Mouse (Mus musculus): ENCODE measurements around the gene Cpn1. TPM values are rescaled to one million over a fixed set of nuclear protein-coding genes. Genes with fewer than 3 reads are reported as not detected.

Gene Cpn1
- total and polyA plus RNA-seq, 2 experiments from 2014 or later = 0.57 to 0.74 TPM

- Histone ChIP-seq H3K9me3 (ENCODE audit: low read length) (no peaks in the 10 kb centered on the region), H3K4me2 (ENCODE audit: low read depth) (no peak overlapping the region), H3K27ac (ENCODE audit: low read depth, low read length) (no peak overlapping the region), H3K4me3 (ENCODE audit: low read depth, low read length) (no peak overlapping the region), H3K4me1 (ENCODE audit: insufficient read depth) (no peaks in the 10 kb centered on the region), H3K9ac (no peak overlapping the region), H3K27me3 (ENCODE audit: insufficient read depth, low read length) (no peaks in the 10 kb centered on the region), H3K36me3 (ENCODE audit: insufficient read depth) (no peaks in the 10 kb centered on the region)
- TF ChIP-seq CTCF (IDR thresholded peaks at IDR 0.05; ENCODE audit: low read depth) = no peak
- WGBS = 19% methylated on average over 11 of the region's 11 CpGs
- ATAC-seq = no peak
- DNase-seq = no peak
These were observed 56.5 kb downstream of the Cpn1 start for GRCm38 (mm10) chr19:43929869-43930268.

DNA sequence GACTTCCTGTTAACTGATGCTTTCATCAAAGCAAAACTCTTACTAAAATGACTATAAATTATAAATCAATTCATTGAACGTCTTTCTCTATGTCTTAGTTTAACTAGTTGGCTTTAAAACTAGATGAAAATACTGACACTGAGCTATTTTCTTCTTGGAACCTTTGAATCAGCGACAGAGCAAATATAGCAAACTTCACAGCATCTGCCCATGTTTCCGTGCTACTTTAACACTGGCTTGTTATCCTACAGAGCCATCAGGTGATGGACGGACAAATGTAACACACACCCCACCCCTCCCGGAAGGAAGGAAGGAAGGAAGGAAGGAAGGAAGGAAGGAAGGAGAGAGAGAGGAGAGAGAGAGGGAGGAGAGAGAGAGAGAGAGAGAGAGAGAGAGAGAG lies 58.4 kb downstream of the Cpn1 start:
- Histone ChIP-seq H3K9me3 (ENCODE audit: low read length) (no peaks in the 10 kb centered on the region), H3K27ac (ENCODE audit: low read depth, low read length) (no peak overlapping the region), H3K27me3 (ENCODE audit: insufficient read depth, low read length) (no peaks in the 10 kb centered on the region), H3K4me1 (ENCODE audit: insufficient read depth) (no peaks in the 10 kb centered on the region), H3K9ac (no peak overlapping the region), H3K4me3 (ENCODE audit: low read depth, low read length) (no peak overlapping the region), H3K36me3 (ENCODE audit: insufficient read depth) (no peaks in the 10 kb centered on the region), H3K4me2 (ENCODE audit: low read depth) (no peak overlapping the region)
- 82% methylated on average over 5 of the region's 5 CpGs for WGBS
- DNase-seq (no peak), ATAC-seq (no peak)
- no peak for TF ChIP-seq CTCF (IDR thresholded peaks at IDR 0.05; ENCODE audit: low read depth)

- H3K27ac ChIP-seq (ENCODE audit: low read depth, low read length) = no peak overlapping the region
- no peak overlapping the region for H3K9ac ChIP-seq
- H3K4me1 ChIP-seq (ENCODE audit: insufficient read depth) = no peaks in the 10 kb centered on the region
- H3K36me3 ChIP-seq (ENCODE audit: insufficient read depth) = no peaks in the 10 kb centered on the region
- H3K27me3 ChIP-seq (ENCODE audit: insufficient read depth, low read length) = no peaks in the 10 kb centered on the region
- peak; percentile 61 for DNase-seq
- ATAC-seq = peak; percentile 73
- no peak overlapping the region for H3K4me3 ChIP-seq (ENCODE audit: low read depth, low read length)
- H3K4me2 ChIP-seq (ENCODE audit: low read depth) = no peak overlapping the region
- no peak for TF ChIP-seq CTCF (IDR thresholded peaks at IDR 0.05; ENCODE audit: low read depth)
- no peaks in the 10 kb centered on the region for H3K9me3 ChIP-seq (ENCODE audit: low read length)
- WGBS = 56% methylated on average over 10 of the region's 10 CpGs
These were observed 59.3 kb downstream of the Cpn1 start for GRCm38 (mm10) chr19:43927057-43927456.

GRCm38 (mm10) chr19:43926141-43926987 lies 60.0 kb downstream of the Cpn1 start:
- no peaks in the 10 kb centered on the region for H3K36me3 ChIP-seq (ENCODE audit: insufficient read depth)
- no peak overlapping the region for H3K4me3 ChIP-seq (ENCODE audit: low read depth, low read length)
- no peaks in the 10 kb centered on the region for H3K4me1 ChIP-seq (ENCODE audit: insufficient read depth)
- no peaks in the 10 kb centered on the region for H3K9me3 ChIP-seq (ENCODE audit: low read length)
- WGBS = 67% methylated on average over 10 of the region's 10 CpGs
- ATAC-seq (no peak), DNase-seq (no peak)
- no peak overlapping the region for H3K9ac ChIP-seq
- H3K27ac ChIP-seq (ENCODE audit: low read depth, low read length) = no peak overlapping the region
- H3K27me3 ChIP-seq (ENCODE audit: insufficient read depth, low read length) = no peaks in the 10 kb centered on the region
- TF ChIP-seq CTCF (IDR thresholded peaks at IDR 0.05; ENCODE audit: low read depth) = no peak
- H3K4me2 ChIP-seq (ENCODE audit: low read depth) = no peak overlapping the region

GRCm38 (mm10) chr19:43924361-43924760 lies 62.0 kb downstream of the Cpn1 start:
- TF ChIP-seq CTCF (IDR thresholded peaks at IDR 0.05; ENCODE audit: low read depth) = no peak
- H3K4me1 ChIP-seq (ENCODE audit: insufficient read depth) = no peaks in the 10 kb centered on the region
- no peaks in the 10 kb centered on the region for H3K36me3 ChIP-seq (ENCODE audit: insufficient read depth)
- WGBS = 71% methylated on average over 8 of the region's 8 CpGs
- no peak for ATAC-seq
- DNase-seq = no peak
- no peak overlapping the region for H3K4me3 ChIP-seq (ENCODE audit: low read depth, low read length)
- no peak overlapping the region for H3K4me2 ChIP-seq (ENCODE audit: low read depth)
- H3K9me3 ChIP-seq (ENCODE audit: low read length) = no peaks in the 10 kb centered on the region
- no peak overlapping the region for H3K9ac ChIP-seq
- H3K27me3 ChIP-seq (ENCODE audit: insufficient read depth, low read length) = no peaks in the 10 kb centered on the region
- no peak overlapping the region for H3K27ac ChIP-seq (ENCODE audit: low read depth, low read length)

- no peaks in the 10 kb centered on the region for H3K9me3 ChIP-seq (ENCODE audit: low read length)
- H3K4me2 ChIP-seq (ENCODE audit: low read depth) = no peak overlapping the region
- no peak overlapping the region for H3K9ac ChIP-seq
- ATAC-seq (no peak), DNase-seq (no peak)
- no peak overlapping the region for H3K27ac ChIP-seq (ENCODE audit: low read depth, low read length)
- no peak overlapping the region for H3K4me3 ChIP-seq (ENCODE audit: low read depth, low read length)
- no peaks in the 10 kb centered on the region for H3K4me1 ChIP-seq (ENCODE audit: insufficient read depth)
- no peaks in the 10 kb centered on the region for H3K27me3 ChIP-seq (ENCODE audit: insufficient read depth, low read length)
- TF ChIP-seq CTCF (IDR thresholded peaks at IDR 0.05; ENCODE audit: low read depth) = 0 out of 2 replicates have a peak, but pooled peaks have one; percentile 9
- 95% methylated on average over 7 of the region's 7 CpGs for whole genome bisulfite sequencing
- H3K36me3 ChIP-seq (ENCODE audit: insufficient read depth) = no peaks in the 10 kb centered on the region
These were observed 63.4 kb downstream of the Cpn1 start for GRCm38 (mm10) chr19:43922963-43923362.

DNA sequence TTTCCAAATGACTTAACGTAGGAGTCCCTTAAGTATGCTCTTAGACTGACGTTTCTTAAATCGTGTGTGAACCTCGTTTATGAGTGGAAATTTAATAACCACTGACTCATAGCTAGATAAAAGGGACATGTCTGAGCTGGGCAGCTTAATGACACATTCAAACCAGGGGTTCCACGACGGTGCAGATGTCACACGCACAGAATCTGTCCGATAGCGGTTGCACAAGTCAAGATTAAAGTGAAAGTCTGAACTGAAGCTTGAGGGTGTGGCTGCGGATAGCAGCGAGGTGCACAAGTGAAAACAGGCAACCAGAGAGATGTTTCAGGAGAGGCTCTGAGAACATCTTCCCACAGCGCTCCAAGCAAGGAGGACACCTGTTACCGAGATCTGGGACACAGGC lies 64.9 kb downstream of the Cpn1 start:
- 60% methylated on average over 13 of the region's 13 CpGs for WGBS
- no peaks in the 10 kb centered on the region for H3K36me3 ChIP-seq (ENCODE audit: insufficient read depth)
- TF ChIP-seq CTCF (IDR thresholded peaks at IDR 0.05; ENCODE audit: low read depth) = no peak

More for the DNA sequence above, 64.9 kb downstream of the Cpn1 start:
- H3K27me3 ChIP-seq (ENCODE audit: insufficient read depth, low read length) = no peaks in the 10 kb centered on the region
- DNase-seq (no peak), ATAC-seq (no peak)
- no peaks in the 10 kb centered on the region for H3K9me3 ChIP-seq (ENCODE audit: low read length)
- no peak overlapping the region for H3K27ac ChIP-seq (ENCODE audit: low read depth, low read length)
- H3K4me3 ChIP-seq (ENCODE audit: low read depth, low read length) = no peak overlapping the region
- no peak overlapping the region for H3K4me2 ChIP-seq (ENCODE audit: low read depth)
- no peaks in the 10 kb centered on the region for H3K4me1 ChIP-seq (ENCODE audit: insufficient read depth)
- no peak overlapping the region for H3K9ac ChIP-seq

Data from forebrain, postnatal 0 days (tissue).